In the genomic region with DNA sequence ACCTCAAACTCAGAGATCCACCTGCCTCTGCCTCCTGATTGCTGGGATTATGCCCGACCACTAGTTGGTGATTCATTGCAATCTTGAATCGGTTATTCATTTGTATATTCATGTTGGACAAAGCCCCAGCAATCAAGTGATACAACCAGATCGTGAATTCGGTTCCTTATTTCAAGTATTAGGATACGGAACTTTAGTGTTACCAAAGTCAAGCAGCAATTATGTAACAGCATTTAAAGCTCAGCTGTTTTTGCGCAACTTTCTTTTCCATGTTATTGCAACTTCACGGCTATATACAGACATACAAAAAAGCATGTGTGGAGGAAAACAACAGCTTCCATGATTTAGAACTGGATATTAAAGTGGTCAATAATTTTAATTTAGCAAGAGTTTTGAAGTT, we compare ENCODE assay signal across 9 mouse cellular contexts. TPM values are rescaled to one million over a fixed set of nuclear protein-coding genes. Genes with fewer than 3 reads are reported as not detected.
DNase-seq lines count a peak whose midpoint lies in the region; ATAC-seq and TF ChIP-seq lines count a peak whose summit lies in the region.
"Had no signal": no experiment of that assay in that cellular context is flagged by ENCODE, and none has a peak within 500 bp of the region (broad histone marks: within the 10 kb centered on the region; RNA-seq: fewer than 3 reads in every experiment).

No protein-coding gene starts in this region.

- H3ac ChIP-seq in myocyte (ENCODE audit: control insufficient read depth, insufficient read length): peak overlapping the region; percentile 75

- WGBS in kidney, embryonic 16.5 days: 76% methylated on average over 7 of the region's 7 CpGs
- 72% methylated on average over 7 of the region's 7 CpGs for whole genome bisulfite sequencing in intestine, embryonic 15.5 days

- no peaks in the 10 kb centered on the region for H3K27me3 ChIP-seq in kidney, embryonic 16.5 days (ENCODE audit: insufficient read depth, low read length)
- H3K27me3 ChIP-seq in intestine, embryonic 15.5 days (replicated peaks): no peaks in the 10 kb centered on the region
- no peaks in the 10 kb centered on the region for H3K27me3 ChIP-seq in myocyte (ENCODE audit: control insufficient read depth, insufficient read depth, insufficient read length)

- H3K9ac ChIP-seq in kidney, embryonic 16.5 days (replicated peaks; ENCODE audit: low read length): peak overlapping the region; percentile 90; the same call in 1 of the 2 replicates
- H3K9ac ChIP-seq in intestine, embryonic 15.5 days: no peak overlapping the region

- no peaks in the 10 kb centered on the region for H3K36me3 ChIP-seq in kidney, embryonic 16.5 days (ENCODE audit: insufficient read depth, low read length)
- no peaks in the 10 kb centered on the region for H3K36me3 ChIP-seq in intestine, embryonic 15.5 days
- H3K36me3 ChIP-seq in myocyte (ENCODE audit: control insufficient read depth, insufficient read depth): no peaks in the 10 kb centered on the region

- no peaks in the 10 kb centered on the region for H3K9me3 ChIP-seq in kidney, embryonic 16.5 days (ENCODE audit: low read length)
- no peaks in the 10 kb centered on the region for H3K9me3 ChIP-seq in intestine, embryonic 15.5 days

- H3K4me3 ChIP-seq in kidney, embryonic 16.5 days (ENCODE audit: low read length): peak overlapping the region; percentile 91
- H3K4me3 ChIP-seq in intestine, embryonic 15.5 days (replicated peaks): peak overlapping the region; percentile 85
- H3K4me3 ChIP-seq in myocyte: peak overlapping the region; percentile 64

- TF ChIP-seq POLR2A in myocyte (IDR thresholded peaks at IDR 0.05; ENCODE audit: insufficient read length, low read depth): no peak

- no peak for DNase-seq in kidney, postnatal 36 days
- no peak for DNase-seq in frontal cortex, postnatal 14 days (ENCODE audit: low spot score in 2 of 2)
- no peak for DNase-seq in layer of hippocampus, postnatal 14 days (ENCODE audit: low spot score in 2 of 2)

- H3K27ac ChIP-seq in kidney, embryonic 16.5 days (ENCODE audit: low read length): no peak overlapping the region
- no peak overlapping the region for H3K27ac ChIP-seq in intestine, embryonic 15.5 days

- peaks cover 15% of the 10 kb centered on the region for H3K4me1 ChIP-seq in kidney, embryonic 16.5 days (ENCODE audit: insufficient read depth, low read length)
- H3K4me1 ChIP-seq in intestine, embryonic 15.5 days (replicated peaks): peaks cover 9% of the 10 kb centered on the region; the same call in 1 of the 2 replicates

- peaks cover 39% of the 10 kb centered on the region for H3K79me2 ChIP-seq in myocyte (ENCODE audit: control insufficient read depth, insufficient read depth)

- H3K4me2 ChIP-seq in kidney, embryonic 16.5 days (replicated peaks; ENCODE audit: low read depth, low read length): no peak overlapping the region
- H3K4me2 ChIP-seq in intestine, embryonic 15.5 days (replicated peaks): peak overlapping the region; percentile 80
- H3K4me2 ChIP-seq in myocyte (ENCODE audit: low read depth): peak overlapping the region; percentile 30

- ATAC-seq in kidney, embryonic 16.5 days (ENCODE audit: low FRiP score, low TSS enrichment): no peak
- ATAC-seq in common myeloid progenitor, adult 5-6 weeks (replicated peaks; ENCODE audit: low read depth, poor library complexity, severe bottlenecking): peak; percentile 30
- no peak for ATAC-seq in intestine, embryonic 15.5 days

TF ChIP-seq in myocyte, 11 proteins besides CTCF, POLR2A, EP300 and RAD21:
- no peak for TF ChIP-seq MAX (IDR thresholded peaks at IDR 0.05; ENCODE audit: low read depth)
- no peak for TF ChIP-seq TCF12 (IDR thresholded peaks at IDR 0.05; ENCODE audit: insufficient read depth, poor library complexity, severe bottlenecking)
- TF ChIP-seq SRF (IDR thresholded peaks at IDR 0.05; ENCODE audit: control insufficient read depth, insufficient read length, low read depth): no peak
TF ChIP-seq in myocyte: peak in this region for 0.

RNA-seq across cellular contexts. Expression of a gene that starts 0.4 kb away (rescaled TPM):
- 43.0 and 54.6 TPM in 2 replicates for polyA plus RNA-seq in kidney, embryonic 16.5 days (2015; fragmentation: Nextera tagmentation; extraction: Ambion mirVana)
- 24.8 and 26.5 TPM in 2 replicates for total RNA-seq in common myeloid progenitor, adult 5-6 weeks (2017)
- 35.5 and 36.2 TPM in 2 replicates for polyA plus RNA-seq in intestine, embryonic 15.5 days (2015; fragmentation: Nextera tagmentation; extraction: Ambion mirVana)
- polyA plus RNA-seq in myocyte (2012; fragmentation: generic; extraction: Trizol): 17.4 TPM
- total RNA-seq in layer of hippocampus, postnatal 14 days (2021): 10 to 100 TPM; 87.5 to 99.1 TPM

RNA-seq across cellular contexts. Expression of a gene that starts 60.0 kb away (rescaled TPM):
- not detected in 2 replicates for polyA plus RNA-seq in kidney, embryonic 16.5 days (2015; fragmentation: Nextera tagmentation; extraction: Ambion mirVana)
- total RNA-seq in common myeloid progenitor, adult 5-6 weeks (2017): not detected in 2 replicates
- not detected in 2 replicates for polyA plus RNA-seq in intestine, embryonic 15.5 days (2015; fragmentation: Nextera tagmentation; extraction: Ambion mirVana)
- polyA plus RNA-seq in myocyte (2012; fragmentation: generic; extraction: Trizol): not detected
- not detected for total RNA-seq in layer of hippocampus, postnatal 14 days (2021)
- total RNA-seq: adrenal gland, postnatal 10 days had no signal
- polyA plus RNA-seq: gonadal fat pad, adult 2 months had no signal
